Mouse (Mus musculus): ENCODE measurements around the gene Actr1a.

DNA sequence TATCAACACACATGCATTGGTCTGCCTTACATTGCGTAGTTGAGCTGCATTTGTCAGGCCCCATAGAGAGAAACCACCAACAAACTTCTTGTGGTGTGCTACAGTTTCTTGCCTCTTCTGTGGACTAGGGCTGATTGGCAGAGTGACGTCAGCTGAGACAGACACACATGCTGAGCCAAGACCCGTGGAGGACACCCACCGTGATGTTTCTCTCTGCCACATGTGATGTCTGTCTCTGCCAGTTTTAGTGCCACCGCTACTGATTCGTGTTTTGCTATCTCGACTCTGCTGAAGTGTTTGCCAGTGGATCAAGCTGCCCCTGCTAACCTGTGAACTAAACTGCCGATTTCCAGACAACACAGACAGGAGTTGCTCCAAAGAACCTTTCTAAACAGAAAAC is 33.4 kb downstream of the Actr1a start:
- no peak for TF ChIP-seq EP300 (IDR thresholded peaks at IDR 0.05; ENCODE audit: insufficient read depth, low read depth, low read length)
- TF ChIP-seq CTCF (IDR thresholded peaks at IDR 0.05; ENCODE audit: low read depth, low read length), result no peak

Data from ES-Bruce4 (cell line).